Mouse (Mus musculus): ENCODE data around the gene Trip6.

Gene Trip6

GRCm38 (mm10) chr5:137314193-137315083, at the start of gene Trip6:
Gene Trip6 (minus strand): TSS chr5:137314404.
- DNase-seq (ENCODE audit: low spot score in 2 of 2): peak; percentile 54 to 70

GRCm38 (mm10) chr5:137358382-137358781, 44.2 kb upstream of the Trip6 start:
- DNase-seq (ENCODE audit: low spot score in 2 of 2): no peak

GRCm38 (mm10) chr5:137354091-137354490, 39.9 kb upstream of the Trip6 start:
- no peak for DNase-seq (ENCODE audit: low spot score in 2 of 2)

GRCm38 (mm10) chr5:137352011-137352975, 38.1 kb upstream of the Trip6 start:
- DNase-seq (ENCODE audit: low spot score in 2 of 2): no peak

- DNase-seq (ENCODE audit: low spot score in 2 of 2): no peak
These were observed 37.2 kb upstream of the Trip6 start for GRCm38 (mm10) chr5:137351394-137351793.

GRCm38 (mm10) chr5:137351058-137351380, 36.8 kb upstream of the Trip6 start:
- DNase-seq (ENCODE audit: low spot score in 2 of 2): no peak

GRCm38 (mm10) chr5:137350205-137351057, 36.2 kb upstream of the Trip6 start:
- no peak for DNase-seq (ENCODE audit: low spot score in 2 of 2)

- peak; percentile 61 to 77 for DNase-seq (ENCODE audit: low spot score in 2 of 2)
These were observed 35.4 kb upstream of the Trip6 start, which contains the start of gene Ephb4 for GRCm38 (mm10) chr5:137349384-137350204. Gene Ephb4 (plus strand): TSS chr5:137350109.

GRCm38 (mm10) chr5:137348482-137349383, 34.5 kb upstream of the Trip6 start:
- no peak for DNase-seq (ENCODE audit: low spot score in 2 of 2)

GRCm38 (mm10) chr5:137347856-137348255, 33.7 kb upstream of the Trip6 start:
- DNase-seq (ENCODE audit: low spot score in 2 of 2): no peak

GRCm38 (mm10) chr5:137346983-137347382, 32.8 kb upstream of the Trip6 start:
- no peak for DNase-seq (ENCODE audit: low spot score in 2 of 2)

- no peak for DNase-seq (ENCODE audit: low spot score in 2 of 2)
These were observed 32.2 kb upstream of the Trip6 start for GRCm38 (mm10) chr5:137346388-137346787.

GRCm38 (mm10) chr5:137345821-137346220, 31.6 kb upstream of the Trip6 start:
- DNase-seq (ENCODE audit: low spot score in 2 of 2): no peak

- no peak for DNase-seq (ENCODE audit: low spot score in 2 of 2)
These were observed 29.7 kb upstream of the Trip6 start for GRCm38 (mm10) chr5:137343869-137344268.

- no peak for DNase-seq (ENCODE audit: low spot score in 2 of 2)
These were observed 29.2 kb upstream of the Trip6 start for GRCm38 (mm10) chr5:137343412-137343811.

- no peak for DNase-seq (ENCODE audit: low spot score in 2 of 2)
These were observed 28.3 kb upstream of the Trip6 start for GRCm38 (mm10) chr5:137342407-137343012.

GRCm38 (mm10) chr5:137340222-137340621, 26.0 kb upstream of the Trip6 start:
- DNase-seq (ENCODE audit: low spot score in 2 of 2): no peak

- peak in 1 of 2 experiments; percentile 33 for DNase-seq (ENCODE audit: low spot score in 2 of 2)
These were observed 25.2 kb upstream of the Trip6 start for GRCm38 (mm10) chr5:137339290-137339979.

All from frontal cortex, postnatal 10 days (tissue).